Mouse (Mus musculus): ENCODE data around the gene Topbp1.

DNA sequence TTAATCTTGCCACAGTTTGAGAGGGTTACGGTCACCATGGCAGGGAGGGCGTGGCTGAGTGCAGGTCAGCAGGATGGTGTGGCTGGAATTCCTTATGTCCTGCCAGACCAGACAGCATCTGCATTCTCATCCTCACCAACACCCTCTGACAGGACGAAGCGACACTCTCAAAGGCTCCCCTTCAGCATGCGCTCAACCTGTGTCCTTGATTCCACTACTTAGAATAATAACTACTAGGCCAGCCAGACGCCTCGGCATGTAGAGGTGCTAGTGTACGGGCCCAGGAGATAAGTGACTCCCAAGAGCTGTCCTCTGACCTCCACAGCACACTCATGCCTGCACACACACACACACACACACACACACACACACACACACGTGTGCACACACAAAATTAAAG is 74.2 kb downstream of the Topbp1 start:
- TF ChIP-seq POLR2A (IDR thresholded peaks at IDR 0.05; ENCODE audit: insufficient read depth, low read length) (no peak), CTCF (IDR thresholded peaks at IDR 0.05; ENCODE audit: low read depth, low read length) (no peak), EP300 (IDR thresholded peaks at IDR 0.05; ENCODE audit: insufficient read depth, low read depth, low read length) (no peak)
